Mouse (Mus musculus): Measurements from ENCODE around the gene Tmem30c. TPM values are rescaled to one million over a fixed set of nuclear protein-coding genes. Genes with fewer than 3 reads are reported as not detected.

Gene Tmem30c
- polyA plus RNA-seq, 1 experiment from 2014 or later, result 0.13 TPM

GRCm38 (mm10) chr16:57251589-57252421 is 40.9 kb downstream of the Tmem30c start:
- H3K4me2 ChIP-seq (ENCODE audit: low read depth, severe bottlenecking), result no peak overlapping the region
- H3K27me3 ChIP-seq (ENCODE audit: control insufficient read depth, insufficient read depth, low read length), result no peaks in the 10 kb centered on the region
- no peaks in the 10 kb centered on the region for H3K9me3 ChIP-seq (ENCODE audit: control insufficient read depth, low read length)
- 70% methylated on average over 7 of the region's 7 CpGs for WGBS
- ATAC-seq (ENCODE audit: insufficient number of reproducible peaks, low FRiP score, low TSS enrichment, low read depth) (no peak), DNase-seq (ENCODE audit: low spot score) (no peak)
- no peak overlapping the region for H3K9ac ChIP-seq (ENCODE audit: low read length)
- H3K36me3 ChIP-seq (ENCODE audit: control insufficient read depth, insufficient read depth, low read length), result no peaks in the 10 kb centered on the region
- H3K4me3 ChIP-seq (ENCODE audit: low read depth, low read length), result no peak overlapping the region
- no peaks in the 10 kb centered on the region for H3K4me1 ChIP-seq (ENCODE audit: control insufficient read depth, insufficient read depth, low read length)
- H3K27ac ChIP-seq (replicated peaks; ENCODE audit: low read depth, low read length), result no peak overlapping the region

- DNase-seq (ENCODE audit: low spot score), result no peak
- no peak for ATAC-seq (ENCODE audit: insufficient number of reproducible peaks, low FRiP score, low TSS enrichment, low read depth)
Measured at GRCm38 (mm10) chr16:57250991-57251390, 41.7 kb downstream of the Tmem30c start.

GRCm38 (mm10) chr16:57247464-57247863 is 45.2 kb downstream of the Tmem30c start:
- Histone ChIP-seq H3K27me3 (ENCODE audit: control insufficient read depth, insufficient read depth, low read length) (no peaks in the 10 kb centered on the region), H3K4me1 (ENCODE audit: control insufficient read depth, insufficient read depth, low read length) (no peaks in the 10 kb centered on the region), H3K4me2 (ENCODE audit: low read depth, severe bottlenecking) (no peak overlapping the region), H3K9ac (ENCODE audit: low read length) (no peak overlapping the region), H3K4me3 (ENCODE audit: low read depth, low read length) (no peak overlapping the region), H3K36me3 (ENCODE audit: control insufficient read depth, insufficient read depth, low read length) (no peaks in the 10 kb centered on the region), H3K27ac (replicated peaks; ENCODE audit: low read depth, low read length) (no peak overlapping the region), H3K9me3 (ENCODE audit: control insufficient read depth, low read length) (no peaks in the 10 kb centered on the region)
- ATAC-seq (ENCODE audit: insufficient number of reproducible peaks, low FRiP score, low TSS enrichment, low read depth) (no peak), DNase-seq (ENCODE audit: low spot score) (no peak)
- 93% methylated on average over 4 of the region's 4 CpGs for WGBS

More at GRCm38 (mm10) chr16:57250991-57251390, 41.7 kb downstream of the Tmem30c start:
- Histone ChIP-seq H3K9me3 (ENCODE audit: control insufficient read depth, low read length) (no peaks in the 10 kb centered on the region), H3K4me3 (ENCODE audit: low read depth, low read length) (no peak overlapping the region), H3K4me2 (ENCODE audit: low read depth, severe bottlenecking) (no peak overlapping the region), H3K27me3 (ENCODE audit: control insufficient read depth, insufficient read depth, low read length) (no peaks in the 10 kb centered on the region), H3K36me3 (ENCODE audit: control insufficient read depth, insufficient read depth, low read length) (no peaks in the 10 kb centered on the region), H3K9ac (ENCODE audit: low read length) (no peak overlapping the region), H3K4me1 (ENCODE audit: control insufficient read depth, insufficient read depth, low read length) (no peaks in the 10 kb centered on the region), H3K27ac (replicated peaks; ENCODE audit: low read depth, low read length) (no peak overlapping the region)
- WGBS, result 92% methylated on average over 4 of the region's 4 CpGs

- Histone ChIP-seq H3K4me1 (ENCODE audit: control insufficient read depth, insufficient read depth, low read length) (no peaks in the 10 kb centered on the region), H3K27me3 (ENCODE audit: control insufficient read depth, insufficient read depth, low read length) (no peaks in the 10 kb centered on the region), H3K9ac (ENCODE audit: low read length) (no peak overlapping the region), H3K27ac (replicated peaks; ENCODE audit: low read depth, low read length) (no peak overlapping the region), H3K36me3 (ENCODE audit: control insufficient read depth, insufficient read depth, low read length) (no peaks in the 10 kb centered on the region), H3K4me2 (ENCODE audit: low read depth, severe bottlenecking) (no peak overlapping the region), H3K9me3 (ENCODE audit: control insufficient read depth, low read length) (no peaks in the 10 kb centered on the region), H3K4me3 (ENCODE audit: low read depth, low read length) (no peak overlapping the region)
- ATAC-seq (ENCODE audit: insufficient number of reproducible peaks, low FRiP score, low TSS enrichment, low read depth) (no peak), DNase-seq (ENCODE audit: low spot score) (no peak)
- WGBS, result 87% methylated on average over 3 of the region's 3 CpGs
Measured at GRCm38 (mm10) chr16:57246596-57246995, 46.1 kb downstream of the Tmem30c start.

- no peaks in the 10 kb centered on the region for H3K9me3 ChIP-seq (ENCODE audit: control insufficient read depth, low read length)
- no peaks in the 10 kb centered on the region for H3K4me1 ChIP-seq (ENCODE audit: control insufficient read depth, insufficient read depth, low read length)
- 11% methylated on average over 6 of the region's 6 CpGs for WGBS
- no peak overlapping the region for H3K27ac ChIP-seq (replicated peaks; ENCODE audit: low read depth, low read length)
- H3K4me3 ChIP-seq (ENCODE audit: low read depth, low read length), result no peak overlapping the region
- peak; percentile 54; the same call in 1 of the 2 replicates for ATAC-seq (ENCODE audit: insufficient number of reproducible peaks, low FRiP score, low TSS enrichment, low read depth)
- no peak overlapping the region for H3K4me2 ChIP-seq (ENCODE audit: low read depth, severe bottlenecking)
- no peaks in the 10 kb centered on the region for H3K36me3 ChIP-seq (ENCODE audit: control insufficient read depth, insufficient read depth, low read length)
- DNase-seq (ENCODE audit: low spot score), result peak; percentile 93
- no peak overlapping the region for H3K9ac ChIP-seq (ENCODE audit: low read length)
- no peaks in the 10 kb centered on the region for H3K27me3 ChIP-seq (ENCODE audit: control insufficient read depth, insufficient read depth, low read length)
Measured at GRCm38 (mm10) chr16:57243858-57244248, 48.8 kb downstream of the Tmem30c start.

- H3K4me2 ChIP-seq (ENCODE audit: low read depth, severe bottlenecking), result no peak overlapping the region
- H3K27me3 ChIP-seq (ENCODE audit: control insufficient read depth, insufficient read depth, low read length), result no peaks in the 10 kb centered on the region
- no peak overlapping the region for H3K4me3 ChIP-seq (ENCODE audit: low read depth, low read length)
- no peak for ATAC-seq (ENCODE audit: insufficient number of reproducible peaks, low FRiP score, low TSS enrichment, low read depth)
- peak; percentile 41 for DNase-seq (ENCODE audit: low spot score)
- H3K9ac ChIP-seq (ENCODE audit: low read length), result no peak overlapping the region
- 31% methylated on average over 10 of the region's 10 CpGs for WGBS
- H3K4me1 ChIP-seq (ENCODE audit: control insufficient read depth, insufficient read depth, low read length), result no peaks in the 10 kb centered on the region
- H3K27ac ChIP-seq (replicated peaks; ENCODE audit: low read depth, low read length), result no peak overlapping the region
- no peaks in the 10 kb centered on the region for H3K36me3 ChIP-seq (ENCODE audit: control insufficient read depth, insufficient read depth, low read length)
- no peaks in the 10 kb centered on the region for H3K9me3 ChIP-seq (ENCODE audit: control insufficient read depth, low read length)
Measured at GRCm38 (mm10) chr16:57243205-57243857, 49.3 kb downstream of the Tmem30c start.

- DNase-seq (ENCODE audit: low spot score) (no peak), ATAC-seq (ENCODE audit: insufficient number of reproducible peaks, low FRiP score, low TSS enrichment, low read depth) (no peak)
- H3K36me3 ChIP-seq (ENCODE audit: control insufficient read depth, insufficient read depth, low read length), result no peaks in the 10 kb centered on the region
- H3K4me3 ChIP-seq (ENCODE audit: low read depth, low read length), result no peak overlapping the region
- H3K9ac ChIP-seq (ENCODE audit: low read length), result no peak overlapping the region
- WGBS, result 86% methylated on average over 5 of the region's 5 CpGs
- H3K27ac ChIP-seq (replicated peaks; ENCODE audit: low read depth, low read length), result no peak overlapping the region
- H3K4me2 ChIP-seq (ENCODE audit: low read depth, severe bottlenecking), result no peak overlapping the region
- H3K27me3 ChIP-seq (ENCODE audit: control insufficient read depth, insufficient read depth, low read length), result no peaks in the 10 kb centered on the region
- H3K9me3 ChIP-seq (ENCODE audit: control insufficient read depth, low read length), result no peaks in the 10 kb centered on the region
- no peaks in the 10 kb centered on the region for H3K4me1 ChIP-seq (ENCODE audit: control insufficient read depth, insufficient read depth, low read length)
Measured at GRCm38 (mm10) chr16:57242857-57243204, 49.8 kb downstream of the Tmem30c start.

GRCm38 (mm10) chr16:57235871-57236510 is 56.7 kb downstream of the Tmem30c start:
- H3K9ac ChIP-seq (ENCODE audit: low read length), result no peak overlapping the region
- DNase-seq (ENCODE audit: low spot score) (no peak), ATAC-seq (ENCODE audit: insufficient number of reproducible peaks, low FRiP score, low TSS enrichment, low read depth) (no peak)
- whole genome bisulfite sequencing, result 61% methylated on average over 7 of the region's 7 CpGs
- no peak overlapping the region for H3K4me3 ChIP-seq (ENCODE audit: low read depth, low read length)
- no peaks in the 10 kb centered on the region for H3K4me1 ChIP-seq (ENCODE audit: control insufficient read depth, insufficient read depth, low read length)
- H3K36me3 ChIP-seq (ENCODE audit: control insufficient read depth, insufficient read depth, low read length), result no peaks in the 10 kb centered on the region
- no peak overlapping the region for H3K4me2 ChIP-seq (ENCODE audit: low read depth, severe bottlenecking)
- no peaks in the 10 kb centered on the region for H3K27me3 ChIP-seq (ENCODE audit: control insufficient read depth, insufficient read depth, low read length)
- no peak overlapping the region for H3K27ac ChIP-seq (replicated peaks; ENCODE audit: low read depth, low read length)
- H3K9me3 ChIP-seq (ENCODE audit: control insufficient read depth, low read length), result no peaks in the 10 kb centered on the region
